35 mouse cellular contexts compared by ENCODE assay signal in the genomic region with DNA sequence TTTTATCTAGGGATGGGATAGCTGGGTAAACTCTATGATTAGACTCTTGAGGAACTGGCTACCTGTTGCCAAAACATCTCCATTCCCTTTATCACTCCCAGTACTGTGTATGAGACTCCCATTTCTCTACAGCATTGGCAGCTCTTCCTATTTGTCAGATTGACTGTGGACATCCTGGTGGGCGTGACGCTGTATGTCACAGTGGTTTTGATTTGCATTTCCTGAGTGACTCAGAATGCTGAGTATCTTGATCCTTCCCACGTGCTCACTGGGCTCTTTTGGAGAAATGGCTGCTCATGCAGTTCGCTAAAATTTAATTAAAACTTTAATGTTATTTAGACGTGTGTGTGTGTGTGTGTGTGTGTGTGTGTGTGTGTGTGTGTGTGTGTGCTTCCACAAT. TPM values are rescaled to one million over a fixed set of nuclear protein-coding genes. Genes with fewer than 3 reads are reported as not detected.
A peak's percentile ranks its signal among the peaks of the same experiment; 100 is the strongest.
DNase-seq lines count a peak whose midpoint lies in the region; ATAC-seq and TF ChIP-seq lines count a peak whose summit lies in the region.
"Had no signal": no experiment of that assay in that cellular context is flagged by ENCODE, and none has a peak within 500 bp of the region (broad histone marks: within the 10 kb centered on the region; RNA-seq: fewer than 3 reads in every experiment).

No protein-coding gene starts in this region.

- H3K27me3 ChIP-seq in stomach, postnatal 0 days (ENCODE audit: control insufficient read depth, insufficient read depth, low read length), result no peaks in the 10 kb centered on the region
- H3K27me3 ChIP-seq: embryonic facial prominence, embryonic 13.5 days; forebrain, embryonic 12.5 days; liver, embryonic 15.5 days had no signal

- no peaks in the 10 kb centered on the region for H3K36me3 ChIP-seq in stomach, postnatal 0 days (ENCODE audit: control insufficient read depth, insufficient read depth, low read length)
- H3K36me3 ChIP-seq: embryonic facial prominence, embryonic 13.5 days; forebrain, embryonic 12.5 days; limb, embryonic 10.5 days; liver, embryonic 15.5 days; midbrain, embryonic 10.5 days had no signal

- no peak overlapping the region for H3K4me3 ChIP-seq in stomach, postnatal 0 days (ENCODE audit: low read depth, low read length)
- H3K4me3 ChIP-seq: embryonic facial prominence, embryonic 13.5 days; erythroblast, embryonic 14.5 days; forebrain, embryonic 12.5 days; layer of hippocampus, adult 2 months; limb, embryonic 10.5 days; liver, embryonic 15.5 days; midbrain, embryonic 10.5 days; myocyte had no signal

- WGBS in stomach, postnatal 0 days, result 59% methylated on average over 5 of the region's 5 CpGs

- H3K9ac ChIP-seq in stomach, postnatal 0 days (ENCODE audit: low read length), result no peak overlapping the region
- H3K9ac ChIP-seq: embryonic facial prominence, embryonic 13.5 days; forebrain, embryonic 12.5 days; hindbrain, embryonic 14.5 days; liver, embryonic 15.5 days had no signal

- no peak overlapping the region for H3K4me2 ChIP-seq in stomach, postnatal 0 days (replicated peaks; ENCODE audit: low read depth)
- H3K4me2 ChIP-seq: embryonic facial prominence, embryonic 13.5 days; forebrain, embryonic 12.5 days; hindbrain, embryonic 14.5 days; liver, embryonic 15.5 days had no signal

- DNase-seq in layer of hippocampus, adult 8-10 months (ENCODE audit: low spot score in 2 of 2), result peak; percentile 3 to 7
- no peak for DNase-seq in layer of hippocampus, postnatal 14 days (ENCODE audit: low spot score in 2 of 2)
- peak; percentile 9 for DNase-seq in CD4-positive, CD25-positive, alpha-beta regulatory T cell, adult 2 months (ENCODE audit: low read depth, low spot score)
- peak; percentile 16 for DNase-seq in brain, adult 2 months (ENCODE audit: low read depth, low spot score)
- DNase-seq in stomach, postnatal 0 days (ENCODE audit: low spot score), result no peak
- DNase-seq in right cerebral cortex, postnatal 25 days, result no peak
- DNase-seq in embryo, embryonic 11 days, result no peak
- DNase-seq: adrenal gland, postnatal 36 days; B cell, adult 2 months; cerebellum, adult 11 months; cerebellum, postnatal 25 days; gastrocnemius, postnatal 36 days; kidney, adult 2 months; kidney, postnatal 10 days; liver; thymus, adult 2 months; thymus, postnatal 4 days had no signal

- no peak overlapping the region for H3K27ac ChIP-seq in stomach, postnatal 0 days (replicated peaks)
- H3K27ac ChIP-seq: embryonic facial prominence, embryonic 13.5 days; forebrain, embryonic 12.5 days; hindbrain, embryonic 14.5 days; layer of hippocampus, adult 2 months; limb, embryonic 10.5 days; liver, embryonic 15.5 days; midbrain, embryonic 10.5 days had no signal

- no peak for TF ChIP-seq EP300 in stomach, postnatal 0 days (optimal IDR thresholded peaks at IDR 0.05)

- ATAC-seq in stomach, postnatal 0 days (ENCODE audit: low FRiP score, low TSS enrichment), result peak; percentile 67
- ATAC-seq: midbrain, embryonic 16.5 days had no signal

- no peaks in the 10 kb centered on the region for H3K9me3 ChIP-seq in stomach, postnatal 0 days (ENCODE audit: control insufficient read depth, low read length)
- H3K9me3 ChIP-seq: embryonic facial prominence, embryonic 13.5 days; forebrain, embryonic 12.5 days; limb, embryonic 10.5 days; liver, embryonic 15.5 days; midbrain, embryonic 10.5 days had no signal

- no peaks in the 10 kb centered on the region; the same call in 1 of the 2 replicates for H3K4me1 ChIP-seq in stomach, postnatal 0 days (replicated peaks; ENCODE audit: control insufficient read depth, insufficient read depth)
- H3K4me1 ChIP-seq: embryonic facial prominence, embryonic 13.5 days; forebrain, embryonic 12.5 days; limb, embryonic 10.5 days; liver, embryonic 15.5 days; midbrain, embryonic 10.5 days had no signal

- no peak for TF ChIP-seq CTCF in stomach, postnatal 0 days (IDR thresholded peaks at IDR 0.05; ENCODE audit: low read depth)

RNA-seq across cellular contexts. Expression of a gene that starts 4.8 kb away (rescaled TPM):
- not detected for total RNA-seq in layer of hippocampus, adult 8-10 months (2022)
- not detected for total RNA-seq in layer of hippocampus, postnatal 14 days (2021)
- 6.2 and 15.2 TPM in 2 replicates for polyA plus RNA-seq in stomach, postnatal 0 days (2015; fragmentation: Nextera tagmentation; extraction: Ambion mirVana)
- total RNA-seq: adrenal gland, adult 18-20 months; adrenal gland, postnatal 36 days; gastrocnemius, postnatal 36 days; heart, adult 8-10 months; heart, postnatal 25 days; layer of hippocampus, adult 2 months had no signal
- polyA plus RNA-seq: embryonic facial prominence, embryonic 13.5 days; erythroblast, embryonic 14.5 days; forebrain, embryonic 12.5 days; hindbrain, embryonic 14.5 days; limb, embryonic 10.5 days; liver, embryonic 15.5 days; lung, embryonic 16.5 days; midbrain, embryonic 10.5 days; midbrain, embryonic 16.5 days; myocyte; neural tube, embryonic 14.5 days had no signal

RNA-seq across cellular contexts. Expression of a gene that starts 47.8 kb away (rescaled TPM):
- total RNA-seq in layer of hippocampus, adult 8-10 months (2022), result 1 to 10 TPM in 2 of 4 experiments, under 1 TPM in 2; 0.66 to 1.6 (median 1.1) TPM
- total RNA-seq in layer of hippocampus, postnatal 14 days (2021), result 1 to 10 TPM in 1 of 2 experiments, under 1 TPM in 1; 0.62 to 1.8 TPM
- polyA plus RNA-seq in stomach, postnatal 0 days (2015; fragmentation: Nextera tagmentation; extraction: Ambion mirVana), result 0.12 and 0.18 TPM in 2 replicates
- total RNA-seq: adrenal gland, adult 18-20 months; adrenal gland, postnatal 36 days; gastrocnemius, postnatal 36 days; heart, adult 8-10 months; heart, postnatal 25 days had no signal
- polyA plus RNA-seq: embryonic facial prominence, embryonic 13.5 days; erythroblast, embryonic 14.5 days; limb, embryonic 10.5 days; liver, embryonic 15.5 days; myocyte; small intestine, adult 2 months; stomach, embryonic 16.5 days; thymus, adult 2 months had no signal

RNA-seq across cellular contexts. Expression of a gene that starts 51.0 kb away (rescaled TPM):
- total RNA-seq in layer of hippocampus, adult 8-10 months (2022), result under 1 TPM in 1 of 4 experiments, not detected in 3; 0.33 TPM
- not detected for total RNA-seq in layer of hippocampus, postnatal 14 days (2021)
- not detected in 2 replicates for polyA plus RNA-seq in stomach, postnatal 0 days (2015; fragmentation: Nextera tagmentation; extraction: Ambion mirVana)
- total RNA-seq: adrenal gland, adult 18-20 months; adrenal gland, postnatal 36 days; gastrocnemius, postnatal 36 days; heart, adult 8-10 months; heart, postnatal 25 days; layer of hippocampus, adult 2 months had no signal
- polyA plus RNA-seq: embryonic facial prominence, embryonic 13.5 days; erythroblast, embryonic 14.5 days; forebrain, embryonic 12.5 days; heart, embryonic 14.5 days; hindbrain, embryonic 14.5 days; kidney, adult 2 months; limb, embryonic 10.5 days; liver, embryonic 15.5 days; lung, embryonic 16.5 days; midbrain, embryonic 10.5 days; midbrain, embryonic 16.5 days; myocyte; neural tube, embryonic 14.5 days; small intestine, adult 2 months; stomach, embryonic 16.5 days; thymus, adult 2 months had no signal

RNA-seq across cellular contexts. Expression of a gene that starts 52.5 kb away (rescaled TPM):
- not detected for total RNA-seq in layer of hippocampus, adult 8-10 months (2022)
- not detected for total RNA-seq in layer of hippocampus, postnatal 14 days (2021)
- not detected in 2 replicates for polyA plus RNA-seq in stomach, postnatal 0 days (2015; fragmentation: Nextera tagmentation; extraction: Ambion mirVana)
- total RNA-seq: adrenal gland, adult 18-20 months; adrenal gland, postnatal 36 days; gastrocnemius, postnatal 36 days; heart, adult 8-10 months; heart, postnatal 25 days; layer of hippocampus, adult 2 months had no signal
- polyA plus RNA-seq: embryonic facial prominence, embryonic 13.5 days; erythroblast, embryonic 14.5 days; forebrain, embryonic 12.5 days; heart, embryonic 14.5 days; hindbrain, embryonic 14.5 days; kidney, adult 2 months; limb, embryonic 10.5 days; liver, embryonic 15.5 days; lung, embryonic 16.5 days; midbrain, embryonic 10.5 days; midbrain, embryonic 16.5 days; myocyte; neural tube, embryonic 14.5 days; small intestine, adult 2 months; stomach, embryonic 16.5 days; thymus, adult 2 months had no signal

Comparison
In these comparisons a context has a peak if more than half of its experiments do, and no peak if none do; other contexts are left out.
1. DNase-seq: peak in layer of hippocampus, adult 8-10 months (2 of 2), CD4-positive, CD25-positive, alpha-beta regulatory T cell, adult 2 months (single experiment) and brain, adult 2 months (single experiment); none in layer of hippocampus, postnatal 14 days (0 of 2), stomach, postnatal 0 days (single experiment), right cerebral cortex, postnatal 25 days (single experiment) and embryo, embryonic 11 days (single experiment).